Comparison of ENCODE assay signal across 18 mouse cellular contexts in genomic region chr4:125266212-125266611, GRCm38 (mm10).
"Had no signal": no experiment of that assay in that cellular context is flagged by ENCODE, and none has a peak within 500 bp of the region (broad histone marks: within the 10 kb centered on the region; RNA-seq: fewer than 3 reads in every experiment).

No protein-coding gene starts in this region.

- H3K4me1 ChIP-seq: heart, embryonic 10.5 days; heart, embryonic 12.5 days; intestine, embryonic 15.5 days; kidney, embryonic 15.5 days; limb, embryonic 10.5 days; limb, embryonic 12.5 days had no signal

- H3K4me2 ChIP-seq: heart, embryonic 12.5 days; hindbrain, embryonic 12.5 days; hindbrain, embryonic 14.5 days; intestine, embryonic 15.5 days; kidney, embryonic 15.5 days; limb, embryonic 12.5 days; liver, embryonic 11.5 days had no signal

- H3K9me3 ChIP-seq: heart, embryonic 10.5 days; heart, embryonic 12.5 days; hindbrain, embryonic 10.5 days; hindbrain, embryonic 12.5 days; intestine, embryonic 15.5 days; kidney, embryonic 15.5 days; limb, embryonic 10.5 days; limb, embryonic 12.5 days had no signal

- H3K9ac ChIP-seq: heart, embryonic 12.5 days; hindbrain, embryonic 12.5 days; hindbrain, embryonic 14.5 days; intestine, embryonic 15.5 days; kidney, embryonic 15.5 days; limb, embryonic 12.5 days had no signal

- ATAC-seq: hindbrain, embryonic 16.5 days; inflammation-experienced regulatory T-cells, adult 6 months; intestine, embryonic 15.5 days; intestine, postnatal 0 days had no signal

- H3K36me3 ChIP-seq: heart, embryonic 10.5 days; heart, embryonic 12.5 days; hindbrain, embryonic 10.5 days; hindbrain, embryonic 12.5 days; intestine, embryonic 15.5 days; kidney, embryonic 15.5 days; limb, embryonic 10.5 days; limb, embryonic 12.5 days had no signal

- DNase-seq: gastrocnemius, postnatal 25 days had no signal

- H3K27ac ChIP-seq: gastrocnemius, adult 2 months; heart, embryonic 10.5 days; hindbrain, embryonic 10.5 days; hindbrain, embryonic 12.5 days; hindbrain, embryonic 14.5 days; intestine, embryonic 15.5 days; kidney, embryonic 15.5 days; kidney, postnatal 0 days; layer of hippocampus, adult 2 months; left cerebral cortex, adult 2 months; limb, embryonic 10.5 days; limb, embryonic 12.5 days had no signal

- H3K4me3 ChIP-seq: gastrocnemius, adult 2 months; heart, embryonic 10.5 days; heart, embryonic 12.5 days; hindbrain, embryonic 10.5 days; hindbrain, embryonic 12.5 days; intestine, embryonic 15.5 days; kidney, embryonic 15.5 days; layer of hippocampus, adult 2 months; left cerebral cortex, adult 2 months; limb, embryonic 10.5 days; limb, embryonic 12.5 days had no signal
